Mouse (Mus musculus) liver, embryonic 14.5 days (tissue): ENCODE data around the gene Kctd11. TPM values are rescaled to one million over a fixed set of nuclear protein-coding genes. Genes with fewer than 3 reads are reported as not detected.

Source experiments
- ATAC-seq: fragments of 200-750 bp; cut with Nextera tagmentation; 2 replicates; pipeline ENCODE4 v1.8.0; 2017; ENCODE audit warnings: moderate number of reproducible peaks, mild to moderate bottlenecking, moderate library complexity; ENCODE audit not compliant: insufficient read depth
- DNase-seq, 3 experiments: peaks; one replicate each; pipeline ENCODE4 v3.0.0-alpha.2; 2012 to 2013; ENCODE audit warnings: low read depth in 3 of 3, low spot score in 3 of 3
- H3K27ac ChIP-seq: fragments of 300-500 bp; sonication (generic); 2 replicates; pipeline ENCODE4 v1.5.1; 2014; ENCODE audit warnings: moderate library complexity, mild to moderate bottlenecking, control low read depth, inconsistent platforms
- H3K27me3 ChIP-seq: fragments of 300-500 bp; sonication (generic); 2 replicates; pipeline ENCODE4 v1.6.1; 2014; ENCODE audit warnings: mild to moderate bottlenecking, low read length, moderate library complexity; ENCODE audit not compliant: control insufficient read depth, insufficient read depth
- H3K36me3 ChIP-seq: fragments of 300-500 bp; sonication (generic); replicated peaks from 2 replicates; pipeline ENCODE4 v1.6.1; 2014; ENCODE audit warnings: low read depth; ENCODE audit not compliant: control insufficient read depth, insufficient read depth
- H3K4me1 ChIP-seq, 2 experiments: fragments of 200-500 bp in 1 of 2; fragments of 300-500 bp in 1 of 2; sonication (generic) in 1 of 2; replicated peaks; 2 replicates each; pipeline ENCODE4 v1.6.1; 2012 to 2014; ENCODE audit warnings: antibody characterized with exemption in 1 of 2, inconsistent platforms in 1 of 2, low read length in 1 of 2; ENCODE audit not compliant: control insufficient read depth in 2 of 2, insufficient read depth in 2 of 2
- H3K4me2 ChIP-seq: fragments of 300-500 bp; sonication (generic); 2 replicates; pipeline ENCODE4 v1.6.1; 2014; ENCODE audit warnings: low read depth, mild to moderate bottlenecking, control low read depth, moderate library complexity
- H3K4me3 ChIP-seq, 2 experiments: fragments of 200-500 bp in 1 of 2; fragments of 300-500 bp in 1 of 2; sonication (generic) in 1 of 2; 2 replicates each; pipeline ENCODE4 v1.5.1; 2012 to 2014; ENCODE audit warnings: low read depth in 2 of 2, low read length in 2 of 2, mild to moderate bottlenecking in 2 of 2, control low read depth in 1 of 2, inconsistent platforms in 1 of 2, moderate library complexity in 1 of 2; ENCODE audit not compliant: insufficient read depth in 1 of 2
- H3K9ac ChIP-seq: fragments of 300-500 bp; sonication (generic); replicated peaks from 2 replicates; pipeline ENCODE4 v1.6.1; 2014; ENCODE audit warnings: mild to moderate bottlenecking, control low read depth, moderate library complexity
- H3K9me3 ChIP-seq: fragments of 300-500 bp; sonication (generic); 2 replicates; pipeline ENCODE4 v1.6.1; 2016; ENCODE audit warnings: low read length, mixed read lengths; ENCODE audit not compliant: control insufficient read depth
- CTCF ChIP-seq: IDR thresholded peaks from 2 replicates; pipeline ENCODE4 v1.5.1; 2016; ENCODE audit warnings: antibody characterized with exemption, low read depth, control low read depth
- EP300 ChIP-seq: IDR thresholded peaks from 2 replicates; pipeline ENCODE4 v1.6.1; 2016; ENCODE audit warnings: antibody characterized with exemption, low read depth
- WGBS: fragments of 180-500 bp; shearing (Covaris S2); extraction: QIAGEN DNeasy Blood & Tissue Kit; methylation state at CpG from one replicate; pipeline ENCODE4 v1.1.7; 2014; ENCODE audit not compliant: insufficient replicate concordance; 5-methylcytosine and 5-hydroxymethylcytosine counted together
- polyA plus RNA-seq, 2 experiments: library from polyadenylated mRNA; depleted of rRNA in 1 of 2; stranded (reverse) in 1 of 2; unstranded in 1 of 2; fragments of >200 nt; fragmentation: Nextera tagmentation in 1 of 2; extraction: Ambion mirVana in 1 of 2; gene quantifications; 2 replicates each; pipeline versions ENCODE4 v1.2.1 to v1.2.3; 2012 to 2014

The Kctd11 gene
- polyA plus RNA-seq, 2 experiments, result 0.53 to 0.93 TPM

DNA sequence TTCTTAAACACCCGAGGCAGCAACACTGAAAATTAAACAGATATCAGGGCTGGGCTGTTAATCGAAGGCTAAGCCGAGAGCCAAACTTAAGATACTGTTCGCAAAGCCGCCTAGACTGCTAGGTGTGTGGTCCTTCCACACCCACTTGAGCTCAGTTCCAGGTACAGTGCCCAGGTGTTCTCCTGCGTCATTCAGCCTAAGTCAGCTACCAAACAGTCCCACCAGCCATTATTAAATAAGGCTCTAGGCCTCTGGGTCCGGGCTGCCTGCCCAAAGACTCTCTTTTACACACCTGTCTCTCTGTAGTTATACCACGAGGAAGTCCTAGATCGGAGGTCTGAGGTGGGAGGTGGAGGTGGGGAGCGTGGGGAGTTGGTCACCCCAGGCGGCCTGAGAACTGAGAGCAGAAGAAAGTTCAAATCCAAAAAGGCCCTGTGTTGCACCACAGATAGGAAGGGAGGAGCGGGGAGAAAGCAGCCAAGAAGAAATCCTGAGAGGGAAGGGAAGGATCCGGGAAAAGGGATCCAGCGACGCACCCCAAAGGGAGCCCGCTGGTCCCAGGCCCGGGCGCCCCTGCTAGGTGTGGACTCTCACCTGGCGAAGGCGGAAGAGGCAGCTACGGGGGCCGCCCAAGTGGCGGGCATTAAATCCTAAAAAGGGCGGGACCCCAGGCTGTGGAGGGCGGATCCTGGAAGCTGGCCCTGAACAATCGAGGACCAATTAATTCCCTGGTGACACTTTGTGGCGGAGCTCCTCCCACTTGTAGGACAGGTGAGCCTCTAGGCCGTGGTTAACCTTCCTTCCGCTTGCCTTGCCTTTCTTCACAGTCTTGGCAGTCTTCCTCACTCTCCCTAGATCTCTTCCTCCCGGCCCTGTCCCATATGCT is 22.9 kb downstream of the Kctd11 start, which contains the start of gene Tnk1:
Gene Tnk1 (minus strand): TSS at position 618 of the 886 bp plus-strand sequence.
- TF ChIP-seq EP300 (no peak), CTCF (no peak)
- Histone ChIP-seq H3K4me1 (peaks cover 21 to 28% of the 10 kb centered on the region in 2 experiments), H3K9me3 (no peaks in the 10 kb centered on the region), H3K9ac (no peak within 1 kb of the TSS), H3K4me2 (no peak within 1 kb of the TSS), H3K4me3 (no peak within 1 kb of the TSS), H3K27me3 (peaks cover 11% of the 10 kb centered on the region), H3K27ac (no peak within 1 kb of the TSS), H3K36me3 (no peaks in the 10 kb centered on the region)
- no peak for DNase-seq
- no peak for ATAC-seq
- 38% methylated on average over 29 of the region's 30 CpGs for WGBS

DNA sequence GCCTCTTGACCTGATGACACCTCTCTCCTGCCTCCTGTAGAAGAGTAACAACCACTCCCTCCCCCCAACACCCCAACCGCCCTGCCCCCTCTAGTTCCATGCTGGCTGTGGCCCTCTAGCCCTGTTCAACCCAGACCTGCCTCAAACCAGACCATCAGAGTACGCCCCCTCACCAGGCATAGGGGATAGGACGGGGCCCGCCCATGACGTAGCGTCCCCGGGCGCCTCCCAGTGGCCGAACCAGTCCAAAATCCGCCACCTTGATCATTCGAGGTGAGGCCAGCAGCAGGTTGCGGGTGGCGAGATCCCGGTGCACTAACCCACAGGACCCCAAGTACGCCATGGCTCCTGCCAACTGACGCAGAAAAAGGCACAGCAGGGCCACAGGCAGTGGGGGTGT is 25.9 kb downstream of the Kctd11 start:
- peak overlapping the region; percentile 86 for H3K4me2 ChIP-seq
- peaks cover 13% of the 10 kb centered on the region for H3K36me3 ChIP-seq
- H3K4me1 ChIP-seq, result peaks cover 39 to 46% of the 10 kb centered on the region in 2 experiments
- H3K9me3 ChIP-seq, result no peaks in the 10 kb centered on the region
- TF ChIP-seq CTCF (peak; percentile 92), EP300 (no peak)
- H3K27ac ChIP-seq, result peak overlapping the region; percentile 99
- H3K4me3 ChIP-seq, result peak overlapping the region in 1 of 2 experiments; percentile 37; a peak in 1 of 4 replicates
- peak overlapping the region; percentile 66; the same call in 1 of the 2 replicates for H3K9ac ChIP-seq
- DNase-seq, result no peak
- peaks cover 11% of the 10 kb centered on the region for H3K27me3 ChIP-seq
- ATAC-seq, result peak; percentile 19; the same call in 1 of the 2 replicates
- WGBS, result 20% methylated on average over 16 of the region's 16 CpGs

DNA sequence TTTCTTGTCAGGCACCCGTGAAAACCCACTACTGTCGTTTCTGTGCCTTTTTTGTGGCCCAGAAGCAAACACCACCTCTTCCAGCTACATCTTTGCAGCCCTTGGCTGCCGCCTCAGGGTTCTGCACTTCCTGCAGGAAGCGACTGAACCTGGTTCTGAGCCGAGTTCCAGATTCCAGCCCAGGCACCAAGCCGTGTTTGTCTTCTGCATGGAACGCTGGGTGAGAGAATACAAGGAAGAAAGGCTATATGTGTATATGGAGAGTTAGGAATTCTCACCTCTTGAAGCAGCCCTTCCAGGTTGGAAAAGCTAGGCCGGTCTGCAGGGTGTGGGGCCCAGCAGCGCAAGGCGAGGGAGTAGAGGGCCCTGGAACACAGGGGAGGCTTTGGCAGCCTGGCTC is 26.5 kb downstream of the Kctd11 start:
- H3K36me3 ChIP-seq, result peaks cover 14% of the 10 kb centered on the region
- TF ChIP-seq CTCF, result no peak
- ATAC-seq (no peak), DNase-seq (no peak)
- H3K9ac ChIP-seq, result peak overlapping the region; percentile 66
- peaks cover 39 to 50% of the 10 kb centered on the region in 2 experiments for H3K4me1 ChIP-seq
- H3K27me3 ChIP-seq, result peaks cover 11% of the 10 kb centered on the region
- H3K4me3 ChIP-seq, result peak overlapping the region; percentile 0 to 37; a peak in 2 of 4 replicates
- 52% methylated on average over 10 of the region's 10 CpGs for WGBS
- H3K27ac ChIP-seq, result peak overlapping the region; percentile 99
- H3K9me3 ChIP-seq, result no peaks in the 10 kb centered on the region
- peak overlapping the region; percentile 86 for H3K4me2 ChIP-seq

DNA sequence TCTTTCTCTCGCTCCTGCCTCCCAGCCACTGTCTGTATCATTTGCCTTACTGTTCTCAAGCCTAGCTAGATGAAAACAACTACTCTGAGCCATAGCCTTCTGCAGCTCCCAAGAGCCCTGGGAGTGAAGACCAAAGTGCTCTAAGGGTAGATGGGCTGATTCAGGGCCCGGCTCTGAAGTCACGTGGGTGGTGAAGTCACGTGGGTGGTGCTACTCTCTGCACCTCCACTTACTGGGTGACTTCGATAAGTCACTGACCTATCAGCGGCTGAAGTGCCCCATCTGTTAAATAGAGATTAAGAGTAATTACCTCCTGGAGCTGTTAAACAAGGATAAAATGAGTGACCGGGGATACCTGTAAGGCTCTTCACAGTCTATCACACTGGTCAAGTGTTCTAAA is 27.2 kb downstream of the Kctd11 start:
- peak overlapping the region; percentile 71 for H3K9ac ChIP-seq
- peaks cover 17% of the 10 kb centered on the region for H3K36me3 ChIP-seq
- DNase-seq (peak; percentile 98), ATAC-seq (peak; percentile 96)
- H3K27me3 ChIP-seq, result peaks cover 7% of the 10 kb centered on the region
- H3K27ac ChIP-seq, result peak overlapping the region; percentile 99
- no peak for TF ChIP-seq CTCF
- peak; percentile 97 for TF ChIP-seq EP300
- peak overlapping the region; percentile 46 to 47 for H3K4me3 ChIP-seq
- H3K4me2 ChIP-seq, result peak overlapping the region; percentile 86
- 7% methylated on average over 7 of the region's 7 CpGs for WGBS
- no peaks in the 10 kb centered on the region for H3K9me3 ChIP-seq
- H3K4me1 ChIP-seq, result peaks cover 39 to 51% of the 10 kb centered on the region in 2 experiments

DNA sequence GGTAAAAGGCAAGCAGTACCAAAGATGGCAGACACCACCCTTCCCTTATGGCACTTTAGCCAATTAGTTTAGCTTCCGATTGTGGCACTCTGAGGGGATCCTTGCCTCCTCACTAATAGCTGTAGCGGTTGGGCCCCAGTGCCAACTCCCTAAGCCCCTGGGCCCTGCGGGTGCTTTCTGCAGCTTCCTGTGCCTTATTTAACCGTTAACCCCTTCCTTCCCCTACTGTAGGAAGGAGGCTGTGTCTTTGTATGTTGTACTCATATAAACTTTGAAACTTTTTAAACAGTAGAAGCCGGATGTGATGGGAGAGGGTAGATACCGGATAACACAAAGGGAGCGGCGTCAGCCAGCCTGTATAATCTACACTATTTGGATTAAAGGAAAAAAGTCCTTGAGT is 30.5 kb downstream of the Kctd11 start:
- Histone ChIP-seq H3K36me3 (peaks cover 20% of the 10 kb centered on the region), H3K9ac (no peak overlapping the region), H3K9me3 (no peaks in the 10 kb centered on the region), H3K4me3 (no peak overlapping the region), H3K27ac (peak overlapping the region; percentile 5), H3K4me1 (peaks cover 57 to 68% of the 10 kb centered on the region in 2 experiments), H3K4me2 (no peak overlapping the region), H3K27me3 (no peaks in the 10 kb centered on the region)
- 49% methylated on average over 8 of the region's 8 CpGs for WGBS
- no peak for TF ChIP-seq EP300
- TF ChIP-seq CTCF, result no peak
- no peak for ATAC-seq
- DNase-seq, result no peak
